Mouse (Mus musculus) cortical plate, adult 2 months (tissue): ENCODE data around the gene Ski.

Experiments
- CTCF ChIP-seq: fragments of 200-500 bp; IDR thresholded peaks from 2 replicates; pipeline ENCODE4 v1.5.1; 2011; ENCODE audit warnings: mild to moderate bottlenecking, control low read depth, low read length; ENCODE audit not compliant: insufficient read depth; ENCODE audit errors: extremely low read depth
- POLR2A ChIP-seq: fragments of 200-500 bp; IDR thresholded peaks from 2 replicates; pipeline ENCODE4 v1.6.1; 2011; ENCODE audit warnings: mild to moderate bottlenecking, low read length, control low read depth; ENCODE audit not compliant: insufficient read depth; ENCODE audit errors: extremely low read depth

DNA sequence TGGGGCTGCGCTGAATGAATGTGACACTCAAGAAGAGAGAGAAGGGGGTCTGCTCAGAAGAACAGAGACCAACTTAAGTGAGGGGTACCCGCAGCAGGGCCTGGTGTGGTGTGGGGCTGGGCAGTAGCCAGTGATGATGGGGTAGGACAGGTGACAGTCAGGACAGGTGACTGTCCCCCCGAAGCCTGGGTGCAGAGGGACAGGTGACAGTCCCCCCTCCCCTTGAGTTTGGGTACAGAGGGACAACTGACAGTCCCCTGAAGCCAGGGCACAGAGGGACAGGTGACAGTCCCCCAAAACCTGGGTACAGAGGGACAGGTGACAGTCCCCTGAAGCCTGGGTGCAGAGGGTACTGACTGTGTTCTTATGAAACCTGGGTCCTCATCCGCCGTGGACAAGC, 96.2 kb downstream of the Ski start:
- TF ChIP-seq CTCF (no peak), POLR2A (no peak)
